Mouse (Mus musculus): ENCODE data around the gene Tmem88b.
"Not testable (repeated sequence)": the region's sequence is repeated elsewhere in the genome, so short reads cannot be mapped to it uniquely, and the experiment has no call there.

DNA sequence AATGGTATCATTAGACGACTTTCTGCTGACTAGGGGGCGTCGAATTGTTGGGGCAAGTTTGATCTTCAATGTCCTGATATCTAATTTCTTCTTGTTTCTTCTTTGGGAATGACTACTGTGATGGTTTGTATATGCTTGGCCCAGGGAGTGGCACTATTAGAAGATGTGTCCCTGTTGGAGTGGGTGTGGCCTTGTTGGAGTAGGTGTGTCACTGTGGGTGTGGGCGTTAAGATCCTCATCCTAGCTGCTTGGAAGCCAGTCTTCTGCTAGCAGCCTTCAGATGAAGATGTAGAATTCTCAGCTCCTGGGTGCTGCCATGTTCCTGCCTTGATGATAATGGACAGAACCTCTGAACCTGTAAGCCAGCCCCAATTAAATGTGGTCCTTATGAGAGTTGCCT lies 3.2 kb upstream of the Tmem88b start:
- not testable (repeated sequence) for TF ChIP-seq CTCF (conservative IDR thresholded peaks at IDR 0.05; ENCODE audit: low read length); POU5F1 (IDR thresholded peaks at IDR 0.05; ENCODE audit: borderline replicate concordance, low read length)

Data from E14TG2a.4 (cell line).